Mouse (Mus musculus): Measurements from ENCODE around the gene Sec61a1. TPM values are rescaled to one million over a fixed set of nuclear protein-coding genes. Genes with fewer than 3 reads are reported as not detected.

Sec61a1 gene
- 125 and 157 TPM in 2 replicates for polyA plus RNA-seq (2014; fragmentation: Nextera tagmentation; extraction: Ambion mirVana)

- H3K4me2 ChIP-seq (ENCODE audit: low read depth, low read length) = peak within 1 kb of the TSS; percentile 92
- H3K27me3 ChIP-seq (ENCODE audit: control insufficient read depth, insufficient read depth, low read length) = no peaks in the 10 kb centered on the region
- no peaks in the 10 kb centered on the region for H3K9me3 ChIP-seq (ENCODE audit: control insufficient read depth, low read length)
- peak within 1 kb of the TSS; percentile 95 for H3K4me3 ChIP-seq (ENCODE audit: low read depth, low read length)
- H3K9ac ChIP-seq (replicated peaks; ENCODE audit: low read depth, low read length) = peak within 1 kb of the TSS; percentile 90
- H3K4me1 ChIP-seq (ENCODE audit: control insufficient read depth, insufficient read depth, low read length) = peaks cover 21% of the 10 kb centered on the region
- ATAC-seq (ENCODE audit: low read depth) = peak; percentile 98
- H3K36me3 ChIP-seq (ENCODE audit: control insufficient read depth, insufficient read depth, low read length) = peaks cover 24% of the 10 kb centered on the region
- WGBS = under 1% methylated on average over 80 of the region's 80 CpGs
- H3K27ac ChIP-seq (ENCODE audit: low read depth, low read length) = peak within 1 kb of the TSS; percentile 92
Measured at GRCm38 (mm10) chr6:88518404-88519263, at the start of gene Sec61a1. Gene Sec61a1, minus strand, starts transcription at chr6:88518905.

- no peak for ATAC-seq (ENCODE audit: low read depth)
- no peak overlapping the region for H3K4me2 ChIP-seq (ENCODE audit: low read depth, low read length)
- WGBS = 11% methylated on average over 7 of the region's 7 CpGs
Measured at GRCm38 (mm10) chr6:88566676-88567075, 48.0 kb upstream of the Sec61a1 start.

GRCm38 (mm10) chr6:88565033-88565432 is 46.3 kb upstream of the Sec61a1 start:
- Histone ChIP-seq H3K27ac (ENCODE audit: low read depth, low read length) (no peak overlapping the region), H3K27me3 (ENCODE audit: control insufficient read depth, insufficient read depth, low read length) (peaks cover 11% of the 10 kb centered on the region), H3K9me3 (ENCODE audit: control insufficient read depth, low read length) (no peaks in the 10 kb centered on the region), H3K4me1 (ENCODE audit: control insufficient read depth, insufficient read depth, low read length) (no peaks in the 10 kb centered on the region), H3K4me3 (ENCODE audit: low read depth, low read length) (no peak overlapping the region), H3K36me3 (ENCODE audit: control insufficient read depth, insufficient read depth, low read length) (no peaks in the 10 kb centered on the region), H3K9ac (replicated peaks; ENCODE audit: low read depth, low read length) (no peak overlapping the region), H3K4me2 (ENCODE audit: low read depth, low read length) (no peak overlapping the region)
- WGBS = 42% methylated on average over 6 of the region's 6 CpGs
- no peak for ATAC-seq (ENCODE audit: low read depth)

More at GRCm38 (mm10) chr6:88566676-88567075, 48.0 kb upstream of the Sec61a1 start:
- Histone ChIP-seq H3K4me1 (ENCODE audit: control insufficient read depth, insufficient read depth, low read length) (no peaks in the 10 kb centered on the region), H3K9ac (replicated peaks; ENCODE audit: low read depth, low read length) (no peak overlapping the region), H3K9me3 (ENCODE audit: control insufficient read depth, low read length) (no peaks in the 10 kb centered on the region), H3K27me3 (ENCODE audit: control insufficient read depth, insufficient read depth, low read length) (peaks cover 11% of the 10 kb centered on the region), H3K4me3 (ENCODE audit: low read depth, low read length) (no peak overlapping the region), H3K36me3 (ENCODE audit: control insufficient read depth, insufficient read depth, low read length) (no peaks in the 10 kb centered on the region), H3K27ac (ENCODE audit: low read depth, low read length) (no peak overlapping the region)

- Histone ChIP-seq H3K36me3 (ENCODE audit: control insufficient read depth, insufficient read depth, low read length) (no peaks in the 10 kb centered on the region), H3K4me1 (ENCODE audit: control insufficient read depth, insufficient read depth, low read length) (no peaks in the 10 kb centered on the region), H3K4me3 (ENCODE audit: low read depth, low read length) (no peak overlapping the region), H3K9me3 (ENCODE audit: control insufficient read depth, low read length) (no peaks in the 10 kb centered on the region), H3K27ac (ENCODE audit: low read depth, low read length) (no peak overlapping the region), H3K27me3 (ENCODE audit: control insufficient read depth, insufficient read depth, low read length) (no peaks in the 10 kb centered on the region), H3K4me2 (ENCODE audit: low read depth, low read length) (no peak overlapping the region), H3K9ac (replicated peaks; ENCODE audit: low read depth, low read length) (no peak overlapping the region)
- WGBS = 93% methylated on average over 4 of the region's 4 CpGs
- ATAC-seq (ENCODE audit: low read depth) = no peak
Measured at GRCm38 (mm10) chr6:88560156-88560555, 41.5 kb upstream of the Sec61a1 start.

- Histone ChIP-seq H3K4me1 (ENCODE audit: control insufficient read depth, insufficient read depth, low read length) (no peaks in the 10 kb centered on the region), H3K9ac (replicated peaks; ENCODE audit: low read depth, low read length) (no peak overlapping the region), H3K9me3 (ENCODE audit: control insufficient read depth, low read length) (no peaks in the 10 kb centered on the region), H3K36me3 (ENCODE audit: control insufficient read depth, insufficient read depth, low read length) (no peaks in the 10 kb centered on the region), H3K27me3 (ENCODE audit: control insufficient read depth, insufficient read depth, low read length) (no peaks in the 10 kb centered on the region), H3K27ac (ENCODE audit: low read depth, low read length) (no peak overlapping the region), H3K4me2 (ENCODE audit: low read depth, low read length) (no peak overlapping the region), H3K4me3 (ENCODE audit: low read depth, low read length) (no peak overlapping the region)
- 30% methylated on average over 5 of the region's 5 CpGs for WGBS
- peak; percentile 49; the same call in 1 of the 2 replicates for ATAC-seq (ENCODE audit: low read depth)
Measured at GRCm38 (mm10) chr6:88559688-88560087, 41.0 kb upstream of the Sec61a1 start.

- Histone ChIP-seq H3K4me1 (ENCODE audit: control insufficient read depth, insufficient read depth, low read length) (no peaks in the 10 kb centered on the region), H3K4me3 (ENCODE audit: low read depth, low read length) (no peak overlapping the region), H3K27me3 (ENCODE audit: control insufficient read depth, insufficient read depth, low read length) (no peaks in the 10 kb centered on the region), H3K4me2 (ENCODE audit: low read depth, low read length) (no peak overlapping the region), H3K9ac (replicated peaks; ENCODE audit: low read depth, low read length) (no peak overlapping the region), H3K36me3 (ENCODE audit: control insufficient read depth, insufficient read depth, low read length) (no peaks in the 10 kb centered on the region), H3K27ac (ENCODE audit: low read depth, low read length) (no peak overlapping the region), H3K9me3 (ENCODE audit: control insufficient read depth, low read length) (no peaks in the 10 kb centered on the region)
- ATAC-seq (ENCODE audit: low read depth) = no peak
- WGBS = 77% methylated on average over 1 of the region's 1 CpGs
Measured at GRCm38 (mm10) chr6:88558076-88558475, 39.4 kb upstream of the Sec61a1 start.

- Histone ChIP-seq H3K4me3 (ENCODE audit: low read depth, low read length) (no peak overlapping the region), H3K36me3 (ENCODE audit: control insufficient read depth, insufficient read depth, low read length) (no peaks in the 10 kb centered on the region), H3K9ac (replicated peaks; ENCODE audit: low read depth, low read length) (no peak overlapping the region), H3K4me2 (ENCODE audit: low read depth, low read length) (no peak overlapping the region), H3K9me3 (ENCODE audit: control insufficient read depth, low read length) (no peaks in the 10 kb centered on the region), H3K4me1 (ENCODE audit: control insufficient read depth, insufficient read depth, low read length) (no peaks in the 10 kb centered on the region), H3K27me3 (ENCODE audit: control insufficient read depth, insufficient read depth, low read length) (no peaks in the 10 kb centered on the region), H3K27ac (ENCODE audit: low read depth, low read length) (no peak overlapping the region)
- no peak for ATAC-seq (ENCODE audit: low read depth)
- 6% methylated on average over 4 of the region's 4 CpGs for WGBS
Measured at GRCm38 (mm10) chr6:88557548-88557947, 38.8 kb upstream of the Sec61a1 start.

- H3K27me3 ChIP-seq (ENCODE audit: control insufficient read depth, insufficient read depth, low read length) = no peaks in the 10 kb centered on the region
- no peaks in the 10 kb centered on the region for H3K9me3 ChIP-seq (ENCODE audit: control insufficient read depth, low read length)
- H3K4me1 ChIP-seq (ENCODE audit: control insufficient read depth, insufficient read depth, low read length) = no peaks in the 10 kb centered on the region
- no peak overlapping the region for H3K9ac ChIP-seq (replicated peaks; ENCODE audit: low read depth, low read length)
- no peaks in the 10 kb centered on the region for H3K36me3 ChIP-seq (ENCODE audit: control insufficient read depth, insufficient read depth, low read length)
- 93% methylated on average over 2 of the region's 2 CpGs for WGBS
- H3K4me2 ChIP-seq (ENCODE audit: low read depth, low read length) = no peak overlapping the region
- no peak overlapping the region for H3K27ac ChIP-seq (ENCODE audit: low read depth, low read length)
- no peak overlapping the region for H3K4me3 ChIP-seq (ENCODE audit: low read depth, low read length)
- no peak for ATAC-seq (ENCODE audit: low read depth)
Measured at GRCm38 (mm10) chr6:88549916-88550315, 31.2 kb upstream of the Sec61a1 start.

GRCm38 (mm10) chr6:88549137-88549814 is 30.6 kb upstream of the Sec61a1 start:
- Histone ChIP-seq H3K9me3 (ENCODE audit: control insufficient read depth, low read length) (no peaks in the 10 kb centered on the region), H3K4me1 (ENCODE audit: control insufficient read depth, insufficient read depth, low read length) (no peaks in the 10 kb centered on the region), H3K4me2 (ENCODE audit: low read depth, low read length) (no peak overlapping the region), H3K27me3 (ENCODE audit: control insufficient read depth, insufficient read depth, low read length) (no peaks in the 10 kb centered on the region), H3K36me3 (ENCODE audit: control insufficient read depth, insufficient read depth, low read length) (no peaks in the 10 kb centered on the region), H3K4me3 (ENCODE audit: low read depth, low read length) (no peak overlapping the region), H3K9ac (replicated peaks; ENCODE audit: low read depth, low read length) (no peak overlapping the region), H3K27ac (ENCODE audit: low read depth, low read length) (no peak overlapping the region)
- WGBS = 30% methylated on average over 4 of the region's 4 CpGs
- no peak; the same call in 1 of the 2 replicates for ATAC-seq (ENCODE audit: low read depth)
